Mouse (Mus musculus): Measurements from ENCODE around the gene Ddc.

Gene Ddc

GRCm38 (mm10) chr11:11875230-11875629 lies 22.7 kb downstream of the Ddc start:
- DNase-seq = no peak

DNA sequence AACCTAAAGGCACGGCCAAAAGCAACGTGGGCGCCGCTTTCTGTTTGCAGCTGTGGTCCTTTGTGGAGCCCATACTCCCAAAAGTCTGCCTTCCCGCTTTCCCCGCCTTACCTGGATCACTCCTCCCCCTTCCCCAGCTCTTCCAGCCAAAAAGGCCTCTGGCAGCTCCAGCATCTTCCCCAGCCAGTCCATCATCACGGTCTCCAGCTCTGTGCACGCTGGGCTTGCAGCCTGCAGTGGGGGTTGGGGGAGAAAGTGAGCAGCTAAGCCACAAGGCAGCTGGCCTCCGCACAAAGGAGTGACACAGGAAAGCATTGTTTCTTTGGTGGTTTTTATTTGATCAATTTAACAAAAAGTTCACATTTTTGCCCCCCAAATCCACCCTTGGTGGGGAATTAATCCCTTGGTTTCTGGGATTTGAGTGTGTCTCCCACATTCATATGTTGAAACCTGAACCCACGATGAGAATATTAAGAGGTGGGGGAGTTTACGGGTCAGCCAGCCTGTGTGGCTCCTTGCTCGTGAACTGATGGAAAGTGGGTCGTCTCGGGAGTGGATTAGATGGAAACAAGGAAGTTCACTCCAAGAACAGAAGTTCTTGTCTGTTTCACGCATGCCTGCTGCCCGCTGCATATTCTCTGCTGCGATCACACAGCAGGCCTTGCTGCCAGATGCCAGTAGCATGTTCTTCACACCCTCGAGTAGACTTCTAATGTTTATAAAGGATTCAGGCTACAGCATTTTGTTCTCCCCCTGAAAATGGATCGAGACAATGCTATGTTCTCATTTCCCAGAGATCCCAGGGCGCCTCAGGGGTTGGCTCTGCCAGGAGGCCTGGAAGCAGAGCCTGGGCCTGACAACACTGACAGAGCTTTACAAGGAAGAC lies 24.7 kb downstream of the Ddc start:
- DNase-seq = peak; percentile 73

GRCm38 (mm10) chr11:11872140-11872795 lies 25.7 kb downstream of the Ddc start:
- no peak for DNase-seq

GRCm38 (mm10) chr11:11871197-11871813 lies 26.6 kb downstream of the Ddc start:
- peak; percentile 32 for DNase-seq

DNA sequence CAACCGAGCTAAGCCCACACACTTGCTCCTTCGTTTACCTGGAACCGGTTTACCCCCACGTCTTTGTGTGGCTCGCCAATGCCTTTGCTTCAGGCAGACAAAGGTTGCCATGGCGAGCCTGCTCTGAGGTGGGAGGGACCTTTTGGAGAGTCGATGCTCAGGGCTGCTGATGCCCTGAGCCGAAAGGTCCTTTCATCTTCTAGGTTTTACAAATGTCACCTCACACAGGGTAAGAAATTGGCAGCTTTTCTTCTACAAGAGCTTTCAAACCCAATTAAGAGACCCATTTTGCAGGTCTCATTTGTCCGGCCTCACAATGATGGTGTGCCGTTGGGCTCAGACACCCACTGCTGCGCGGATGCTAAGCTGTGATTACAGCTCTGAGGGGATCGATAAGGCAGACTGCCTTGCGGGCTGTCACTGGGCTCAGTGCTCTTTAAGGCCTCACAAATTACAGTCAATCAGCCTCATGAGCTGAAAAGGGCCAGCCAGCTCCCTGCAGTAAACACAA lies 29.9 kb downstream of the Ddc start:
- peak; percentile 83 for DNase-seq

DNA sequence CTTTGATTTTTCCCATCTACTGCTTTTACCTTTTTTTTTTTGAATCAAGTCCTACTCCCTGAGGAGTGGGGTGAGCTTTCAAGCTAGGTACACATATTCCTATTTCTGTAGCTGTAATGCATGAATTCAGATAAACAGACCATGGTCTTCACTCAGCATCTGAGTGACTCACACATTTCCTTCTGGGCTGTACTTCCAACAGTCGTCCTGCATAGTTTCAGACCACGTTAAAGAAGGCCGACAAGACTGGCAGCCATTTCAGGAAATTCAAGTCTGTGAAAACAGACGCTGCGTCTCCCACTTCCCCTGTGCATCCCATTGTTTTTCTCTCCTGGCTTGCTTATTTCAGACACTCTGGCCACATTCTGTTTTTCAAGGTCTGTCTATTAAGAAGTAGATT lies 31.2 kb downstream of the Ddc start:
- no peak for DNase-seq

GRCm38 (mm10) chr11:11865128-11865527 lies 32.8 kb downstream of the Ddc start:
- DNase-seq = no peak

DNA sequence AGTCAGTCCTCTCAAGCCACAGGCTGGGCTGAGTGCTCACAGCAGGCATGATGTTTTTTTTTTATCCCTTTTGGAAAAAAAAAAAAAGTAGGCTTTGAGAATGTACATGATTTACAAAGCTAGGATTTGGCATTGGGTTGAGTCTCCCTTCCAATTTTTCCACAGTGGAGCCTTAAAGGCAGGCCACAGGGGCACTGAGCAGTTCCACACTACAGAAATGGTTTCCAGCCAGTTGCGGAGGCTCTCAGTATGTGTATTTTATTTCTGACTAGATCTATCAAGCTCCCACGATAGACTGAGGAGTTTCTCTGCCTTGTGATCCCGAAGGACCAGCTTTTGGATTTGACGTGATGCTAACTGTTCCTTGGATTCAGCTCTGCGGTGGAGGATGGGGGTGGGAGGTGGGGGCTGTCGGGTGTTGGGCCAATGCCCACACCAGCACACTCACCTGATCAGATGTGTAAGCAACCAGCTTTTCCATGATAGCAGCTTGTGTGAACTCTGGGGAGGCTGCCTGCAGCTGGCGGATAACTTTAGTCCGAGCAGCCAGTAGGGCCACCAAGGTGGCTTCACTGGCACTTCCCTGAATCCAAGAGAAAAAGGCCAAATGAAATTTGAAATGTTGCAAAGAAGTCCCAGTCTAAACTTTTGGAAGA lies 33.4 kb downstream of the Ddc start:
- no peak for DNase-seq

GRCm38 (mm10) chr11:11862502-11862901 lies 35.4 kb downstream of the Ddc start:
- no peak for DNase-seq

DNA sequence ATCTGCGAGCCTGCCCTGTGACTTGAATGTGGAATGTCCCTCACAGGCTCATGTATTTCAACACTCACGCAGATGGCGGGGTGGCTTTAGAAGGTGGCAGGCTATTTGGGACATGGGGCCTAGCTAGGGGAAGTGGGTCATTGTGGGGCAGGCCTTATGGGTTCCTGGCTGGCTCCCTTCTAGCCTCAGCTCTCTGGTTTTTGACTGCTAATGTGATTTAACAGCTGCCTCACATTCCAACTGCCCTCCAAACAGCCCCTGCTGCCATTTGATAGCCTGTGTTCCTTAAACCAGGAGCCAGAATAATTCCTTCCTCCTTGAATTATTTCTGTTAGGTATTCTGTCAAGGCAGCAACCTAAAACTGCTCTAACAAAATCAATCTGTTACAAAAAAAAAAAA lies 41.0 kb downstream of the Ddc start:
- no peak for DNase-seq

DNA sequence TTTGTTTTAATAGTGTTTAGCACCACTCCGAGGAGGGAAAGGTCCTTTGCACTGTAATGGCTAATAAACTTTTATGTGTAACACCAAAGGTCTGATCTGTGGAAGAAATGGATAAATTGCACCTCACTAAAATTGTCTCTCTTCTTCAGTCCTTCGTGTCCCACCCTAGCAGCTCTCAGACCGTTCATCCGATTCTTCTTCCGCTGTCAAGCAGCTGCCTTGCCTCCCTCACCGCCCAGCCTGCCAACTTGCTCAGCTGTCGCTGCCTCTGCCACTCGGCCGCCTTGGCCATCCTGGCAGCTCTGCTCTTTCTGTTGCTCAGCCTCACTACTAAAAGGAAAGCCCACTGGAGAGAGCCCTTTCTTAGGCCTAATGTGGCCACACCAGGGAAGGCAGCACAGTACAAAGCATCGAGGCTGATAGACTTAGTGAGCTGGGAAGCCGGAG lies 42.2 kb downstream of the Ddc start:
- no peak for DNase-seq

DNA sequence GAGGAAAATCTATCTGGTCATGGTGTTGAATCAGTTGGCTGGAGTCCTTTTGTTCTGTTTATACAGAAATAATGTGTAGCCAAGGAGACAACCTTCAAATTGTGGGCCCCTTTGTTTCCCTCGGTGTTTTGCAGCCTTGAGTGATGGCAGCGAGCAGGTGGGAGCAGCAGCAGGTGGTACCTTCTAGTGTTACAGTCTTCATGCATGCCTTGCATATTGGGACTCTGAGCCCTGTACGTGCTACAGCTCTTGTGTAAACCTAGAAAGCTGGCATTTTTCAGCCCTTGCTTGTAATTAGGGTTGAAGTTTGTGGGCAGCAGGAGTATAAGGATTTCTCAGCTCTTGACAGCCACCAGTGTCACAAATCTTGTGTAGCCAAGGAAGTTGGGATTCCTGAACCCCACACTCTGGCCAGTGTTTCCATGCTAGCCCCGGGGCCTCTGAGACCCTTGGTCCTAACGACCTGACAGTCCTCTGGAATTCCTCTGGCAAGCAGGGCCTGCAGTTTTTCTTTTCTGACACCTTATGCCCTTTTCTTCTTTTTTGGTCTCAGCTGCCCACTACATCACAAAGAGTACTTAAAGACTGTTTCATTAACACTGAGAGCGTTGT lies 42.8 kb downstream of the Ddc start:
- DNase-seq = peak; percentile 74

GRCm38 (mm10) chr11:11853731-11854461 lies 44.0 kb downstream of the Ddc start:
- DNase-seq = peak; percentile 50

- no peak for DNase-seq
These were observed 45.9 kb downstream of the Ddc start for GRCm38 (mm10) chr11:11851957-11852505.

DNA sequence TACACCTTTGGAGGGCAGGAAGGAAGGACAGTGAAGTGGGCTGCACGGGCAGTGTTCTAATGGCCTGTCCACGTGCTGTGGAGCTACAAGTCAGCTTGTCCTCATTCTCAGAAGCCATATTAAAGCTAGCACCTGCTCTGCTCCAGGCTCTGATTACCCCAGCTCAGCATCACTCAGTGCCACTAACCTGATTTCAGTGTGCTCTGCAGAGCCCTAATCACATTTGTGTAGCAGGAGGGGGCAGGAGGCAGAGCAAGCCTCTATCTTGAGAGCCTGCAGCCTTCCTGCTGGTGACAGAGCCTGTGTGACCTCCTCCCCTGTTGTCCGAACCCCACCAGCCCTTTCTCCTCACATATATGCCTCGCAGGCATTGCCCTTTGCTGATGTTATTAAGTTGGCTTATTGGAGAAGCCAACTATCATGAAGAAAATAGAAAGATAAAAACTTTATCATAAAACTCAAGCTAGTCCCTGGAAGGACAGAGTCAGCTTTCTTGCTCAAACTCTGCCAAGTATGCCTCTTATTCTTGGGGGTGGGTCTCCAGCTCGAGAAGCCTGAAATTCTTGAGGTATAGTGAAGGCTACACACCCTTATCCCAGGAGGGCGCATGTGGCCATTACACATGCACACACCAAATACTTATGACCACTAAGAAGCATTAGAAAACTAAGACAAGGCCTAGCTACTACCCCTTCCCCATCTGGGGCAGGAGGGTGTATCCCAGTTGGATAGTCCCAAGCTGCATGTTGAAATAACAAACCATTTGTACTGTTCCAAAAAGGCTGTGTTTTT lies 47.3 kb downstream of the Ddc start:
- DNase-seq = no peak

DNA sequence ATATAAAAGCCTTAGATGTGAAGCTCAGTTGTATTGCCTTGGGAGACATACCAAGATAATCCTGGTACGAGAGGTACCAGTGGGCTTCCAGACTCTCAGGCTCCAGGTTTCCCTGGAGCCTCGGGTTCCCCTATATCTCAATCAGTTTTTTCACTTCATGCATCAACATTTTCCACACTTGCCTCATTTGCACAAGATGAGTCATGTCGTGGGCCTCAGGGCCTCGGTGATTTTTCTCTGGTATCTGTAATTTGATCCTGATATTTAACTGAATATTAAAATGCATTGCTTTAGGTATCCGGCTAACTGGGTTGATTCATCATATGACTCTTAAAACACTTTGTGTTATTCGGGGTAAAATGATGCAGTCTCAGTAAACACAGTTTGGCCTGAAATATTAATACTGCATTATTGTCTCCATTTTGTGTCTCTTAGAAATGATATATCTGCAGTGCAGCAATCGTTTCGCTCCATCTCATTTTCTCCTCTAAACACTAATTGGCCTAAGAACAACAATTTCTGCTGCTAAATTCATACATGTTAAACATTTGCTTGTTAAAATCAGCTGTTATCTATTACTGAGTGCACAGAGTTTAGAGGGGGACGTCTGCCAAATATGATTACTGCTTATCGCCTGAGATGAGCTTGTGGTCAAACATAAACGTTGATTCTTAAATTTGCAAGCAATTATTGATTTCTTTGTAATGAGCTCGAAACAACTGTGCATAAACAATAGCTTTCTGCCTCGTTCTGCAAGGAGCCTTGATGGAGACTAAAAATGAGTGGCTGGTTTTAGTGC lies 48.2 kb downstream of the Ddc start:
- DNase-seq = no peak

- DNase-seq = no peak
These were observed 49.5 kb downstream of the Ddc start for GRCm38 (mm10) chr11:11848467-11848866.

DNA sequence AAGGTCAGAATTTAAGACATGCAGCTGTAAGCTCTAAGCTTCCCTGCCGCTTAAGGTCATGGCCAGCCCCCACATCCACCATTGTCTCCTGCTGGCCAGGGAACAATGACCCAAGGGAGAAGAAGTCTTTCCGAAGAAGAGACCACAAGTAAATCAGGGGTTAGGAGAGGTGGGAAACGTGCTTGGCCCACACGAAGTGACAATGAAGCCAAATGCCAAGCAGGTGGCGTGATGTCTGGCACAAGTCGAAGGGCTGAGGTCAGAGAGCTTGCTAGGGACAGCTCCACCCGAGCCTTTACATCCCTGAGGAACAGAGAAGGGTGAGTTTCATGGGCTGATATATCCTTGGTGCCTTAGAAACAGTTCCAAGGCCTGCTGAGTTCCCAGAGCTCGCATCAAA lies 52.9 kb downstream of the Ddc start:
- DNase-seq = no peak

- DNase-seq = peak; percentile 60
These were observed 53.5 kb downstream of the Ddc start for GRCm38 (mm10) chr11:11844367-11844971.

Measured in embryo, embryonic 11 days (tissue).